Mouse (Mus musculus) lung, embryonic 14.5 days (tissue): ENCODE measurements at regions not wholly inside any gene's neighbourhood (a gene's known extent, or its start where the extent isn't known, plus 50 kb on each side); places are given as distances from the start of the nearest gene placed in this dataset.
A peak's percentile ranks its signal among the peaks of the same experiment; 100 is the strongest.
"Not testable (repeated sequence)": the region's sequence is repeated elsewhere in the genome, so short reads cannot be mapped to it uniquely, and the experiment has no call there.

Experiments used
- ATAC-seq: fragments of 200-750 bp; cut with Nextera tagmentation; 2 replicates; pipeline ENCODE4 v1.8.0; 2017; ENCODE audit warnings: mild to moderate bottlenecking, moderate TSS enrichment, moderate library complexity; ENCODE audit not compliant: insufficient read depth
- DNase-seq: peaks from one replicate; pipeline ENCODE4 v3.0.0-alpha.2; 2015
- H3K27ac ChIP-seq: fragments of 300-500 bp; sonication (generic); 2 replicates; pipeline ENCODE4 v1.5.1; 2014; ENCODE audit warnings: low read depth, mild to moderate bottlenecking, moderate library complexity
- H3K27me3 ChIP-seq: fragments of 300-500 bp; sonication (generic); 2 replicates; pipeline ENCODE4 v1.6.1; 2014; ENCODE audit warnings: low read length, control low read depth; ENCODE audit not compliant: insufficient read depth
- H3K36me3 ChIP-seq: fragments of 300-500 bp; sonication (generic); 2 replicates; pipeline ENCODE4 v1.6.1; 2014; ENCODE audit warnings: control low read depth; ENCODE audit not compliant: insufficient read depth
- H3K4me1 ChIP-seq: fragments of 300-500 bp; sonication (generic); 2 replicates; pipeline ENCODE4 v1.6.1; 2014; ENCODE audit warnings: antibody characterized with exemption, control low read depth; ENCODE audit not compliant: insufficient read depth
- H3K4me2 ChIP-seq: fragments of 300-500 bp; sonication (generic); 2 replicates; pipeline ENCODE4 v1.6.1; 2014; ENCODE audit warnings: mild to moderate bottlenecking
- H3K4me3 ChIP-seq: fragments of 300-500 bp; sonication (generic); 2 replicates; pipeline ENCODE4 v1.5.1; 2014; ENCODE audit warnings: low read depth, low read length
- H3K9ac ChIP-seq: fragments of 300-500 bp; sonication (generic); 2 replicates; pipeline ENCODE4 v1.6.1; 2014
- H3K9me3 ChIP-seq: fragments of 300-500 bp; sonication (generic); 2 replicates; pipeline ENCODE4 v1.6.1; 2016; ENCODE audit warnings: low read depth, low read length, control low read depth
- CTCF ChIP-seq: IDR thresholded peaks from 2 replicates; pipeline ENCODE4 v1.5.1; 2016; ENCODE audit warnings: antibody characterized with exemption, low read depth
- WGBS: fragments of 180-500 bp; shearing (Covaris S2); extraction: QIAGEN DNeasy Blood & Tissue Kit; methylation state at CpG from one replicate; pipeline ENCODE4 v1.1.7; 2014; 5-methylcytosine and 5-hydroxymethylcytosine counted together

- Histone ChIP-seq H3K4me1 (no peaks in the 10 kb centered on the region), H3K9ac (no peak overlapping the region), H3K27ac (no peak overlapping the region), H3K4me3 (no peak overlapping the region), H3K4me2 (no peak overlapping the region), H3K27me3 (no peaks in the 10 kb centered on the region), H3K9me3 (no peaks in the 10 kb centered on the region), H3K36me3 (no peaks in the 10 kb centered on the region)
- ATAC-seq (no peak), DNase-seq (no peak)
- WGBS, result 55% methylated on average over 7 of the region's 7 CpGs
- TF ChIP-seq CTCF, result no peak
Observed at GRCm38 (mm10) chr11:52460190-52460780, 64.1 kb downstream of the 9530068E07Rik start.

- not testable (repeated sequence) for H3K4me1 ChIP-seq, H3K4me2 ChIP-seq, H3K36me3 ChIP-seq, ATAC-seq, H3K9me3 ChIP-seq, DNase-seq, H3K27ac ChIP-seq, H3K9ac ChIP-seq, H3K27me3 ChIP-seq, H3K4me3 ChIP-seq
- 75% methylated on average over 6 of the region's 6 CpGs for WGBS
Observed at GRCm38 (mm10) chr11:52471128-52471527, 74.9 kb downstream of the 9530068E07Rik start.

- H3K4me2 ChIP-seq, H3K27ac ChIP-seq, H3K9me3 ChIP-seq, H3K36me3 ChIP-seq, DNase-seq, H3K27me3 ChIP-seq, H3K4me1 ChIP-seq, H3K4me3 ChIP-seq, H3K9ac ChIP-seq, ATAC-seq: not testable (repeated sequence)
- 55% methylated on average over 10 of the region's 10 CpGs for WGBS
Observed at GRCm38 (mm10) chr11:52480111-52480510, 83.9 kb downstream of the 9530068E07Rik start.

GRCm38 (mm10) chr11:52480694-52481093 lies 84.5 kb downstream of the 9530068E07Rik start:
- not testable (repeated sequence) for H3K4me3 ChIP-seq, DNase-seq, H3K27ac ChIP-seq, H3K27me3 ChIP-seq, H3K9ac ChIP-seq, H3K4me1 ChIP-seq, H3K9me3 ChIP-seq, H3K36me3 ChIP-seq, ATAC-seq, H3K4me2 ChIP-seq
- WGBS, result 81% methylated on average over 24 of the region's 24 CpGs

GRCm38 (mm10) chr11:52483534-52483933 lies 87.3 kb downstream of the 9530068E07Rik start:
- H3K4me3 ChIP-seq, H3K4me1 ChIP-seq, H3K9ac ChIP-seq, H3K27ac ChIP-seq, H3K36me3 ChIP-seq, DNase-seq, H3K9me3 ChIP-seq, H3K27me3 ChIP-seq, ATAC-seq, H3K4me2 ChIP-seq: not testable (repeated sequence)
- 87% methylated on average over 4 of the region's 8 CpGs for WGBS

- 59% methylated on average over 4 of the region's 4 CpGs for WGBS
- not testable (repeated sequence) for H3K4me1 ChIP-seq, H3K9ac ChIP-seq, H3K27ac ChIP-seq, ATAC-seq, H3K27me3 ChIP-seq, H3K36me3 ChIP-seq, H3K4me2 ChIP-seq, H3K4me3 ChIP-seq, H3K9me3 ChIP-seq
- peak; percentile 30; the same call in 1 of the 2 replicates for TF ChIP-seq CTCF
- DNase-seq, result peak; percentile 10
Observed at GRCm38 (mm10) chr11:52488538-52488937, 92.3 kb downstream of the 9530068E07Rik start.

GRCm38 (mm10) chr11:52493336-52493735 lies 97.1 kb downstream of the 9530068E07Rik start:
- Histone ChIP-seq H3K4me1 (no peaks in the 10 kb centered on the region), H3K4me2 (no peak overlapping the region), H3K9me3 (no peaks in the 10 kb centered on the region), H3K36me3 (no peaks in the 10 kb centered on the region), H3K27me3 (no peaks in the 10 kb centered on the region), H3K4me3 (no peak overlapping the region), H3K27ac (no peak overlapping the region), H3K9ac (no peak overlapping the region)
- no peak for TF ChIP-seq CTCF
- DNase-seq, result no peak
- no peak for ATAC-seq
- WGBS, result 77% methylated on average over 6 of the region's 6 CpGs

GRCm38 (mm10) chr11:52496908-52497307 lies 100.7 kb downstream of the 9530068E07Rik start:
- peak; percentile 40 for TF ChIP-seq CTCF
- Histone ChIP-seq H3K4me1 (no peaks in the 10 kb centered on the region), H3K27me3 (no peaks in the 10 kb centered on the region), H3K9ac (no peak overlapping the region), H3K27ac (no peak overlapping the region), H3K36me3 (no peaks in the 10 kb centered on the region), H3K4me3 (no peak overlapping the region), H3K9me3 (no peaks in the 10 kb centered on the region), H3K4me2 (no peak overlapping the region)
- DNase-seq, result no peak
- no peak for ATAC-seq
- WGBS, result 87% methylated on average over 3 of the region's 3 CpGs
